Mouse (Mus musculus) embryo, embryonic 10.5 days (tissue): ENCODE measurements around the gene Arrb2.
"Not testable (repeated sequence)": the region's sequence is repeated elsewhere in the genome, so short reads cannot be mapped to it uniquely, and the experiment has no call there.

ENCODE experiments used
- DNase-seq: peaks from one replicate; pipeline ENCODE4 v3.0.0-alpha.2; 2015; ENCODE audit warnings: low spot score

The Arrb2 gene

GRCm38 (mm10) chr11:70444667-70445066 is 12.2 kb downstream of the Arrb2 start:
- DNase-seq = no peak

- no peak for DNase-seq
These were observed 14.3 kb downstream of the Arrb2 start for GRCm38 (mm10) chr11:70446756-70447155.

- DNase-seq = no peak
These were observed 14.9 kb downstream of the Arrb2 start for GRCm38 (mm10) chr11:70447373-70447772.

GRCm38 (mm10) chr11:70450926-70451325 is 18.5 kb downstream of the Arrb2 start:
- no peak for DNase-seq

- DNase-seq = peak; percentile 97
These were observed 19.5 kb downstream of the Arrb2 start, which contains the start of gene Med11 for GRCm38 (mm10) chr11:70451797-70452498. Med11 (plus strand) TSS chr11:70451919.

GRCm38 (mm10) chr11:70453261-70454044 is 21.0 kb downstream of the Arrb2 start:
- DNase-seq = no peak

GRCm38 (mm10) chr11:70458688-70459600 is 26.5 kb downstream of the Arrb2 start, which contains the start of gene Zmynd15:
Zmynd15 (plus strand) TSS chr11:70459433.
- DNase-seq = peak; percentile 31

GRCm38 (mm10) chr11:70459601-70460101 is 27.2 kb downstream of the Arrb2 start, which contains the start of gene Cxcl16:
Cxcl16 (minus strand) TSS chr11:70459984.
- peak; percentile 9 for DNase-seq

GRCm38 (mm10) chr11:70463970-70464369 is 31.5 kb downstream of the Arrb2 start:
- DNase-seq = no peak

GRCm38 (mm10) chr11:70465211-70465610 is 32.8 kb downstream of the Arrb2 start:
- DNase-seq = peak; percentile 30

- peak; percentile 14 for DNase-seq
These were observed 33.4 kb downstream of the Arrb2 start for GRCm38 (mm10) chr11:70465824-70466223.

GRCm38 (mm10) chr11:70467902-70468619 is 35.6 kb downstream of the Arrb2 start:
- no peak for DNase-seq

- DNase-seq = no peak
These were observed 37.3 kb downstream of the Arrb2 start for GRCm38 (mm10) chr11:70469764-70470163.

- no peak for DNase-seq
These were observed 40.3 kb downstream of the Arrb2 start for GRCm38 (mm10) chr11:70472716-70473115.

- DNase-seq = not testable (repeated sequence)
These were observed 40.9 kb downstream of the Arrb2 start for GRCm38 (mm10) chr11:70473291-70473690.

GRCm38 (mm10) chr11:70474872-70475534 is 42.6 kb downstream of the Arrb2 start:
- DNase-seq = no peak

- DNase-seq = no peak
These were observed 53.1 kb downstream of the Arrb2 start for GRCm38 (mm10) chr11:70485498-70485897.

- no peak for DNase-seq
These were observed 55.4 kb downstream of the Arrb2 start for GRCm38 (mm10) chr11:70487816-70488215.

- DNase-seq = no peak
These were observed 56.7 kb downstream of the Arrb2 start for GRCm38 (mm10) chr11:70489138-70489537.

- no peak for DNase-seq
These were observed 57.2 kb downstream of the Arrb2 start for GRCm38 (mm10) chr11:70489684-70490083.
